Mouse (Mus musculus): ENCODE results near the gene Cirbp.

- TF ChIP-seq TAL1 (IDR thresholded peaks at IDR 0.05; ENCODE audit: low read length) (no peak), GATA1 (IDR thresholded peaks at IDR 0.05; ENCODE audit: low read length) (no peak)
Observed at GRCm38 (mm10) chr10:80143664-80144063, 22.1 kb upstream of the Cirbp start.
